Mouse (Mus musculus) intestine, postnatal 0 days (tissue): ENCODE results near the gene Fignl1. TPM values are rescaled to one million over a fixed set of nuclear protein-coding genes. Genes with fewer than 3 reads are reported as not detected.
A peak's percentile ranks its signal among the peaks of the same experiment; 100 is the strongest.

Experiments used
- ATAC-seq: fragments of 200-750 bp; cut with Nextera tagmentation; 2 replicates; pipeline ENCODE4 v1.8.0; 2017; ENCODE audit warnings: mild to moderate bottlenecking, moderate TSS enrichment, moderate library complexity
- H3K27ac ChIP-seq: fragments of 300-500 bp; sonication (generic); 2 replicates; pipeline ENCODE4 v1.5.1; 2014; ENCODE audit warnings: mild to moderate bottlenecking, low read depth, low read length, moderate library complexity
- H3K27me3 ChIP-seq: fragments of 300-500 bp; sonication (generic); replicated peaks from 2 replicates; pipeline ENCODE4 v1.6.1; 2014; ENCODE audit warnings: low read length, mixed read lengths; ENCODE audit not compliant: control insufficient read depth, insufficient read depth
- H3K36me3 ChIP-seq: fragments of 300-500 bp; sonication (generic); 2 replicates; pipeline ENCODE4 v1.6.1; 2014; ENCODE audit warnings: mild to moderate bottlenecking, moderate library complexity; ENCODE audit not compliant: control insufficient read depth, insufficient read depth
- H3K4me1 ChIP-seq: fragments of 300-500 bp; sonication (generic); replicated peaks from 2 replicates; pipeline ENCODE4 v1.6.1; 2014; ENCODE audit warnings: antibody characterized with exemption, low read length, mixed read lengths; ENCODE audit not compliant: control insufficient read depth, insufficient read depth
- H3K4me2 ChIP-seq: fragments of 300-500 bp; sonication (generic); replicated peaks from 2 replicates; pipeline ENCODE4 v1.6.1; 2014; ENCODE audit warnings: low read depth, mild to moderate bottlenecking, moderate library complexity
- H3K4me3 ChIP-seq: fragments of 300-500 bp; sonication (generic); 2 replicates; pipeline ENCODE4 v1.5.1; 2014; ENCODE audit warnings: low read depth, low read length
- H3K9ac ChIP-seq: fragments of 300-500 bp; sonication (generic); 2 replicates; pipeline ENCODE4 v1.6.1; 2014; ENCODE audit warnings: mild to moderate bottlenecking, low read depth, low read length
- H3K9me3 ChIP-seq: fragments of 300-500 bp; sonication (generic); 2 replicates; pipeline ENCODE4 v1.6.1; 2016; ENCODE audit warnings: mixed run types; ENCODE audit not compliant: control insufficient read depth
- CTCF ChIP-seq: sonication (generic); IDR thresholded peaks from 2 replicates; pipeline ENCODE4 v1.5.1; 2016; ENCODE audit warnings: low read depth, mild to moderate bottlenecking, control low read depth, antibody characterized with exemption, moderate library complexity
- WGBS: fragments of 180-500 bp; shearing (Covaris S2); extraction: QIAGEN DNeasy Blood & Tissue Kit; methylation state at CpG from one replicate; pipeline ENCODE4 v1.1.7; 2014; 5-methylcytosine and 5-hydroxymethylcytosine counted together
- polyA plus RNA-seq: library from polyadenylated mRNA; unstranded; fragments of >200 nt; fragmentation: Nextera tagmentation; extraction: Ambion mirVana; gene quantifications from 2 replicates; pipeline ENCODE4 v1.2.1, GENCODE M21; 2015

Gene Fignl1
- polyA plus RNA-seq, 1 experiment from 2014 or later = 8.1 TPM

GRCm38 (mm10) chr11:11820251-11820650, 11.5 kb upstream of the Fignl1 start:
- peak; percentile 98 for TF ChIP-seq CTCF

GRCm38 (mm10) chr11:11819206-11819605, 10.4 kb upstream of the Fignl1 start:
- Histone ChIP-seq H3K4me1 (peaks cover 3% of the 10 kb centered on the region; the same call in 1 of the 2 replicates), H3K9ac (no peak overlapping the region), H3K27ac (no peak overlapping the region), H3K9me3 (no peaks in the 10 kb centered on the region), H3K36me3 (no peaks in the 10 kb centered on the region; the same call in 1 of the 2 replicates), H3K4me2 (no peak overlapping the region), H3K27me3 (no peaks in the 10 kb centered on the region), H3K4me3 (no peak overlapping the region)
- 92% methylated on average over 5 of the region's 5 CpGs for WGBS
- TF ChIP-seq CTCF = no peak
- no peak for ATAC-seq

More at GRCm38 (mm10) chr11:11820251-11820650, 11.5 kb upstream of the Fignl1 start:
- Histone ChIP-seq H3K9me3 (no peaks in the 10 kb centered on the region), H3K27me3 (no peaks in the 10 kb centered on the region), H3K4me1 (peaks cover 3% of the 10 kb centered on the region; the same call in 1 of the 2 replicates), H3K4me3 (no peak overlapping the region), H3K27ac (no peak overlapping the region), H3K9ac (no peak overlapping the region), H3K4me2 (no peak overlapping the region), H3K36me3 (no peaks in the 10 kb centered on the region; the same call in 1 of the 2 replicates)
- WGBS = 6% methylated on average over 2 of the region's 2 CpGs
- ATAC-seq = peak; percentile 69

- no peak for ATAC-seq
- TF ChIP-seq CTCF = no peak
- no peak overlapping the region for H3K27ac ChIP-seq
- H3K36me3 ChIP-seq = no peaks in the 10 kb centered on the region; the same call in 1 of the 2 replicates
- no peak overlapping the region for H3K4me2 ChIP-seq
- no peak overlapping the region for H3K4me3 ChIP-seq
- WGBS = 87% methylated on average over 6 of the region's 6 CpGs
- H3K27me3 ChIP-seq = no peaks in the 10 kb centered on the region
- H3K4me1 ChIP-seq = peaks cover 3% of the 10 kb centered on the region; the same call in 1 of the 2 replicates
- H3K9me3 ChIP-seq = no peaks in the 10 kb centered on the region
- H3K9ac ChIP-seq = no peak overlapping the region
Observed at GRCm38 (mm10) chr11:11818797-11819196, 10.0 kb upstream of the Fignl1 start.

- Histone ChIP-seq H3K4me3 (no peak overlapping the region), H3K36me3 (no peaks in the 10 kb centered on the region; the same call in 1 of the 2 replicates), H3K4me1 (no peaks in the 10 kb centered on the region), H3K9ac (no peak overlapping the region), H3K27me3 (no peaks in the 10 kb centered on the region), H3K27ac (no peak overlapping the region), H3K4me2 (no peak overlapping the region), H3K9me3 (no peaks in the 10 kb centered on the region)
- TF ChIP-seq CTCF = no peak
- 59% methylated on average over 3 of the region's 3 CpGs for WGBS
- no peak for ATAC-seq
Observed at GRCm38 (mm10) chr11:11815737-11816136, 7.0 kb upstream of the Fignl1 start.

- peak; percentile 98 for TF ChIP-seq CTCF
- Histone ChIP-seq H3K4me1 (no peaks in the 10 kb centered on the region), H3K4me2 (peak overlapping the region; percentile 54), H3K9me3 (no peaks in the 10 kb centered on the region), H3K4me3 (no peak overlapping the region), H3K27ac (no peak overlapping the region), H3K9ac (no peak overlapping the region), H3K27me3 (no peaks in the 10 kb centered on the region), H3K36me3 (no peaks in the 10 kb centered on the region)
- ATAC-seq = no peak
- 24% methylated on average over 9 of the region's 9 CpGs for WGBS
Observed at GRCm38 (mm10) chr11:11811906-11812480, 3.2 kb upstream of the Fignl1 start.

- TF ChIP-seq CTCF = no peak
- Histone ChIP-seq H3K27ac (peak overlapping the region; percentile 88), H3K4me3 (peak overlapping the region; percentile 70), H3K27me3 (no peaks in the 10 kb centered on the region), H3K9ac (peak overlapping the region; percentile 75), H3K4me2 (peak overlapping the region; percentile 91), H3K9me3 (no peaks in the 10 kb centered on the region), H3K36me3 (no peaks in the 10 kb centered on the region), H3K4me1 (no peaks in the 10 kb centered on the region)
- ATAC-seq = no peak
- WGBS = 15% methylated on average over 11 of the region's 11 CpGs
Observed at GRCm38 (mm10) chr11:11809404-11810175, 828 bp upstream of the Fignl1 start.
